Mouse (Mus musculus): ENCODE results near the gene Zwilch. TPM values are rescaled to one million over a fixed set of nuclear protein-coding genes. Genes with fewer than 3 reads are reported as not detected.

Zwilch gene
- 12.4 and 15.0 TPM in 2 replicates for polyA plus RNA-seq (2012; rRNA removed)

DNA sequence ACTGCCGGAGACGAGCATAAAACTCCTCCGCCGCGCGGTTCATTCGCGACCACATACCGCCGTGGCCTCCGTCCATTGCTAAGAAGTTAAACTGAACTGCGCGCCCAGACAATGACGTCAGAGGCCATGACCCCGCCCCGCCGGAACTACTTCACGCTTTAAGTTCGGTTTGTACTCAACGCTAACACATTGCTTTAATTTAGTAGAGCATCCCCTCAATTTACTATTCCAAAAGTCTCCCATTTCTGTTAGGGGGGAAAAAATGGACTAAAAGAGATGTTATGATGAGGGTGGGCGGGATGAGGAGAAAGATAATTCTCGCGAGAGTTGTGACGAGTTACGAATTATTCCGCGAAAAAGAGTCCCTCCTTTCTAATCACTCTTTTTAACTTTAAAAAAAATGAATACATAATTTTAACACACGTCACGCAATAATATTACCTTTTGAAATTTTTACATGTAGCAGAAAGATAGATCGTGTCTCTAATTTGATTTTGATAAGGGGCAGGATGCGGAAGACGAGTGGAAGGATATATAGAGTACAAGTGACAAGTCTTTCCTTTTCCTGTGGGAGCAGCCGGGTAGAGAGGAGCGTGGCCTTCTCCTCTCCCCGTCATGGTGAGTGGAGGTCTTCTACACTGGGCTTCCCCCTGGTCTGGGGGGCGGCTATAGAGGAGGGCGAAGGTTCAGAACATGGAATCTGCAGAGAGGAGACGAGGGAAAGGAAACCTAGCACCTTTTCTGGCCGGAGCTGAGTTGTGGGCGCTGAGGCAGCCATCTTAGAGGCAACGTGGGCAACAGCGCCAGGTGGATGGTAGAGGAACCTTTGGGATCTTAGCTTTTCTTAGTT lies at the start of gene Zwilch, which contains the start of gene Rpl4:
Gene Zwilch, minus strand, starts transcription at position 289 of the 850 bp plus-strand sequence.
Gene Rpl4, plus strand, starts transcription at position 560 of the 850 bp plus-strand sequence.

DNA sequence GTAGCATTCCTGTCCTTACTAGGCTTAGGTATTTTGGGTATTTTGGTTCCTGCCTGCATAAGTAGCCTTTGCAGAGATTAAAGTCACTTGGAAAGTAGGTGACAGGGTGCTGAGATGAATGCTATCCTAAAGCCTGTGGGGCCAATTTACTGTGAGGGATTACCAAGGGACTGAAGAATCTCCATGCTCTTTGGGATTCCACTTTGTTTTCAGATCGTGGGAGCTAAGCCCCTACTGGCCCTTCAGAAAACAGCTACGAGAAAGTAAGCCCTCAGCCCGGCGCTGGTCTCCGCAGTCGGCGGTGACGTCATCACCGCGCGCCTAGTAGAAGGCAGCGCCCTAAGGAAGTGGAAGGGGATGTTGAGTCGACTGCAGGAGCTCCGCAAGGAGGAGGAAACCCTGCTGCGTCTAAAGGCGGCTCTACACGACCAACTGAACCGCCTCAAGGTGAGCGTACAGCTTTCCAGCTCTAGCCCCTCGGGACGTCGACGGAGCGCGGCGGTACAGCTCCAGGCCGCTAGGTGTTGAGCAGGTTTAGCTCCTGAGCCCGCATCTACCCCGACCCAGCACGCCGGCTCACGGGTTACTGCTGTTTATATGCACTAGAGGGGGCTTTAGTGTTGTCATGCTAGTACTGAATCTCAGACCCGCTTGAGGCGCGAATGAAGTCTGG lies 6.2 kb upstream of the Zwilch start, which contains the start of gene Snapc5:
Gene Snapc5, plus strand, starts transcription at position 301 of the 673 bp plus-strand sequence.

DNA sequence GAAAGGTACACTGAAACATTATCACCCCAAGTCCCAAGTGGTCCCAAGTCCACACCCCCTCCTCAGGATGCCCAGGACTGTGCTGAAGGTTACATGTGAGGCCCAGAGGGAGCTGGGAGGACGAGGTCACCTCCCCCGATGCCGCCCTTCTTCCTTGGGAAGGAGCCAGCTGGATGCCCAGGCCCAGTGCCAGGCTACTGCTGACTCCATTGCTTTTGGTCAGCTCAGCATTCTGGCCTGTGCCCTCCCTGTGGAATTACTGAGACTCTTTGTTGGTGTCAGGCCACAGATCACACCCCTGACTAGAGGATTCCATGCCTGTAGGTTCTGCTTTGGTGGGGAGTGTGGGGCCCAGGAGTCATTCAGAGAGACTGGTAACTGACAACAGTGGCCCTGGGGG lies 56.0 kb downstream of the Zwilch start, which contains the start of gene Lctl:
Gene Lctl, plus strand, starts transcription at position 272 of the 400 bp plus-strand sequence.

Other genes with a start within 250 kb of the Zwilch start
- gene Smad6, start 151.0 kb downstream of the Zwilch start, polyA plus RNA-seq (2012; rRNA removed), result 5.1 and 6.3 TPM in 2 replicates
- 0.02 TPM in 1 of 2 replicates, not detected in the other for gene Lctl, start 56.0 kb downstream of the Zwilch start, polyA plus RNA-seq (2012; rRNA removed)
- gene Rpl4, start 271 bp upstream of the Zwilch start, polyA plus RNA-seq (2012; rRNA removed), result 693 and 759 TPM in 2 replicates
- gene Snapc5, start 6.2 kb upstream of the Zwilch start, polyA plus RNA-seq (2012; rRNA removed), result 15.7 and 16.5 TPM in 2 replicates
- 0.05 and 0.14 TPM in 2 replicates for gene Uchl4, start 62.1 kb upstream of the Zwilch start, polyA plus RNA-seq (2012; rRNA removed)
- gene Map2k1, start 80.5 kb upstream of the Zwilch start, polyA plus RNA-seq (2012; rRNA removed), result 23.1 and 23.3 TPM in 2 replicates
- 51.5 and 57.8 TPM in 2 replicates for gene Tipin, start 108.5 kb upstream of the Zwilch start, polyA plus RNA-seq (2012; rRNA removed)
- 4.2 and 4.5 TPM in 2 replicates for gene Dis3l, start 168.2 kb upstream of the Zwilch start, polyA plus RNA-seq (2012; rRNA removed)
- 0.11 and 0.19 TPM in 2 replicates for gene Megf11, start 212.5 kb upstream of the Zwilch start, polyA plus RNA-seq (2012; rRNA removed)

Data from liver, embryonic 18 days (tissue).